Mouse (Mus musculus) neural tube, embryonic 13.5 days (tissue): ENCODE results near the gene Rgs2. TPM values are rescaled to one million over a fixed set of nuclear protein-coding genes. Genes with fewer than 3 reads are reported as not detected.

Experiments used
- ATAC-seq: fragments of 200-750 bp; cut with Nextera tagmentation; 2 replicates; pipeline ENCODE4 v1.8.0; 2017; ENCODE audit warnings: low read depth, mild to moderate bottlenecking, moderate TSS enrichment, moderate library complexity
- H3K27ac ChIP-seq: fragments of 300-500 bp; sonication (generic); replicated peaks from 2 replicates; pipeline ENCODE4 v1.5.1; 2015; ENCODE audit warnings: moderate library complexity, mild to moderate bottlenecking, inconsistent platforms
- H3K27me3 ChIP-seq: fragments of 300-500 bp; sonication (generic); 2 replicates; pipeline ENCODE4 v1.6.1; 2015; ENCODE audit warnings: mild to moderate bottlenecking, inconsistent platforms
- H3K36me3 ChIP-seq: fragments of 300-500 bp; sonication (generic); 2 replicates; pipeline ENCODE4 v1.6.1; 2015; ENCODE audit warnings: mild to moderate bottlenecking, inconsistent platforms
- H3K4me1 ChIP-seq: fragments of 300-500 bp; sonication (generic); replicated peaks from 2 replicates; pipeline ENCODE4 v1.6.1; 2015; ENCODE audit warnings: inconsistent platforms
- H3K4me2 ChIP-seq: fragments of 300-500 bp; sonication (generic); 2 replicates; pipeline ENCODE4 v1.6.1; 2015; ENCODE audit warnings: inconsistent platforms, mild to moderate bottlenecking, moderate library complexity
- H3K4me3 ChIP-seq: fragments of 300-500 bp; sonication (generic); 2 replicates; pipeline ENCODE4 v1.5.1; 2015; ENCODE audit warnings: mild to moderate bottlenecking, inconsistent platforms
- H3K9ac ChIP-seq: fragments of 300-500 bp; sonication (generic); 2 replicates; pipeline ENCODE4 v1.6.1; 2015; ENCODE audit warnings: moderate library complexity, mild to moderate bottlenecking, inconsistent platforms
- H3K9me3 ChIP-seq: fragments of 300-500 bp; sonication (generic); 2 replicates; pipeline ENCODE4 v1.6.1; 2016; ENCODE audit warnings: inconsistent platforms
- WGBS: fragments of 180-500 bp; shearing (Covaris S2); methylation state at CpG from one replicate; pipeline ENCODE4 v1.1.7; 2015; 5-methylcytosine and 5-hydroxymethylcytosine counted together
- polyA plus RNA-seq: library from polyadenylated mRNA; unstranded; fragments of >200 nt; fragmentation: Nextera tagmentation; extraction: Ambion mirVana; gene quantifications from 2 replicates; pipeline ENCODE4 v1.2.1, GENCODE M21; 2015

Rgs2 gene
- polyA plus RNA-seq, result 102 and 114 TPM in 2 replicates

GRCm38 (mm10) chr1:144003904-144004740 lies at the start of gene Rgs2:
Rgs2 (minus strand) TSS chr1:144004161.
- 1% methylated on average over 57 of the region's 57 CpGs for WGBS
- Histone ChIP-seq H3K4me1 (peaks cover 34% of the 10 kb centered on the region), H3K27me3 (no peaks in the 10 kb centered on the region), H3K36me3 (peaks cover 18% of the 10 kb centered on the region), H3K9me3 (no peaks in the 10 kb centered on the region), H3K9ac (peak within 1 kb of the TSS; percentile 87), H3K4me2 (peak within 1 kb of the TSS; percentile 93), H3K4me3 (peak within 1 kb of the TSS; percentile 74), H3K27ac (peak within 1 kb of the TSS; percentile 88)
- ATAC-seq, result peak; percentile 100

- Histone ChIP-seq H3K4me3 (no peak overlapping the region), H3K36me3 (no peaks in the 10 kb centered on the region), H3K27me3 (no peaks in the 10 kb centered on the region), H3K4me1 (no peaks in the 10 kb centered on the region), H3K9ac (no peak overlapping the region), H3K9me3 (no peaks in the 10 kb centered on the region), H3K4me2 (no peak overlapping the region), H3K27ac (no peak overlapping the region)
- ATAC-seq, result no peak
- 86% methylated on average over 4 of the region's 4 CpGs for WGBS
These were observed 49.4 kb upstream of the Rgs2 start for GRCm38 (mm10) chr1:144053401-144053800.

GRCm38 (mm10) chr1:144041826-144042225 lies 37.9 kb upstream of the Rgs2 start:
- no peak overlapping the region for H3K4me2 ChIP-seq

GRCm38 (mm10) chr1:144033498-144033897 lies 29.5 kb upstream of the Rgs2 start:
- ATAC-seq, result no peak
- Histone ChIP-seq H3K4me1 (no peaks in the 10 kb centered on the region), H3K4me3 (no peak overlapping the region), H3K9me3 (no peaks in the 10 kb centered on the region), H3K27ac (no peak overlapping the region), H3K4me2 (no peak overlapping the region), H3K36me3 (no peaks in the 10 kb centered on the region), H3K27me3 (no peaks in the 10 kb centered on the region), H3K9ac (no peak overlapping the region)
- WGBS, result 86% methylated on average over 1 of the region's 1 CpGs

More at GRCm38 (mm10) chr1:144041826-144042225, 37.9 kb upstream of the Rgs2 start:
- Histone ChIP-seq H3K36me3 (no peaks in the 10 kb centered on the region), H3K9me3 (no peaks in the 10 kb centered on the region), H3K4me1 (no peaks in the 10 kb centered on the region), H3K27me3 (no peaks in the 10 kb centered on the region), H3K27ac (no peak overlapping the region), H3K9ac (no peak overlapping the region), H3K4me3 (no peak overlapping the region)
- no peak for ATAC-seq
- WGBS, result 85% methylated on average over 2 of the region's 2 CpGs

GRCm38 (mm10) chr1:144030499-144030898 lies 26.5 kb upstream of the Rgs2 start:
- Histone ChIP-seq H3K9ac (no peak overlapping the region), H3K4me1 (no peaks in the 10 kb centered on the region), H3K27ac (no peak overlapping the region), H3K27me3 (no peaks in the 10 kb centered on the region), H3K4me3 (no peak overlapping the region), H3K36me3 (no peaks in the 10 kb centered on the region), H3K4me2 (no peak overlapping the region), H3K9me3 (no peaks in the 10 kb centered on the region)
- WGBS, result 68% methylated on average over 6 of the region's 6 CpGs
- ATAC-seq, result no peak

- no peak overlapping the region for H3K4me2 ChIP-seq
- no peaks in the 10 kb centered on the region for H3K9me3 ChIP-seq
- H3K27me3 ChIP-seq, result no peaks in the 10 kb centered on the region
- no peak overlapping the region for H3K4me3 ChIP-seq
- no peaks in the 10 kb centered on the region for H3K36me3 ChIP-seq
- H3K4me1 ChIP-seq, result no peaks in the 10 kb centered on the region
- no peak for ATAC-seq
- 93% methylated on average over 10 of the region's 10 CpGs for WGBS
- H3K27ac ChIP-seq, result no peak overlapping the region
- H3K9ac ChIP-seq, result no peak overlapping the region
These were observed 25.7 kb upstream of the Rgs2 start for GRCm38 (mm10) chr1:144029679-144030078.

GRCm38 (mm10) chr1:144018417-144018958 lies 14.5 kb upstream of the Rgs2 start:
- 62% methylated on average over 7 of the region's 7 CpGs for WGBS
- no peak overlapping the region for H3K27ac ChIP-seq

GRCm38 (mm10) chr1:144013913-144014312 lies 10.0 kb upstream of the Rgs2 start:
- H3K4me1 ChIP-seq, result no peaks in the 10 kb centered on the region

More at GRCm38 (mm10) chr1:144018417-144018958, 14.5 kb upstream of the Rgs2 start:
- H3K9ac ChIP-seq, result no peak overlapping the region
- no peak overlapping the region for H3K4me2 ChIP-seq
- no peaks in the 10 kb centered on the region for H3K4me1 ChIP-seq
- no peaks in the 10 kb centered on the region for H3K27me3 ChIP-seq
- H3K36me3 ChIP-seq, result no peaks in the 10 kb centered on the region
- ATAC-seq, result no peak
- H3K9me3 ChIP-seq, result no peaks in the 10 kb centered on the region
- H3K4me3 ChIP-seq, result no peak overlapping the region

GRCm38 (mm10) chr1:144007341-144007740 lies 3.4 kb upstream of the Rgs2 start:
- no peak for ATAC-seq
- WGBS, result 81% methylated on average over 6 of the region's 6 CpGs
- no peak overlapping the region for H3K9ac ChIP-seq

More at GRCm38 (mm10) chr1:144013913-144014312, 10.0 kb upstream of the Rgs2 start:
- Histone ChIP-seq H3K9ac (no peak overlapping the region), H3K4me2 (no peak overlapping the region), H3K9me3 (no peaks in the 10 kb centered on the region), H3K36me3 (no peaks in the 10 kb centered on the region), H3K27me3 (no peaks in the 10 kb centered on the region), H3K27ac (no peak overlapping the region), H3K4me3 (no peak overlapping the region)
- ATAC-seq, result no peak

GRCm38 (mm10) chr1:144006542-144006941 lies 2.6 kb upstream of the Rgs2 start:
- H3K9me3 ChIP-seq, result no peaks in the 10 kb centered on the region
- H3K27ac ChIP-seq, result 0 out of 2 replicates have a peak overlapping the region, but pooled peaks have one; percentile 3
- peak overlapping the region; percentile 17 for H3K4me3 ChIP-seq
- peaks cover 8% of the 10 kb centered on the region for H3K36me3 ChIP-seq
- no peak for ATAC-seq
- H3K4me2 ChIP-seq, result peak overlapping the region; percentile 47
- H3K4me1 ChIP-seq, result peaks cover 28% of the 10 kb centered on the region
- no peak overlapping the region for H3K9ac ChIP-seq
- no peaks in the 10 kb centered on the region for H3K27me3 ChIP-seq
- WGBS, result 6% methylated on average over 8 of the region's 8 CpGs

More at GRCm38 (mm10) chr1:144007341-144007740, 3.4 kb upstream of the Rgs2 start:
- peaks cover 20% of the 10 kb centered on the region for H3K4me1 ChIP-seq
- H3K27me3 ChIP-seq, result no peaks in the 10 kb centered on the region
- no peaks in the 10 kb centered on the region for H3K36me3 ChIP-seq
- H3K9me3 ChIP-seq, result no peaks in the 10 kb centered on the region
- no peak overlapping the region for H3K27ac ChIP-seq
- no peak overlapping the region for H3K4me2 ChIP-seq
- no peak overlapping the region for H3K4me3 ChIP-seq

GRCm38 (mm10) chr1:144005648-144006047 lies 1.7 kb upstream of the Rgs2 start:
- H3K4me1 ChIP-seq, result peaks cover 34% of the 10 kb centered on the region
- no peak for ATAC-seq
- no peak overlapping the region for H3K4me3 ChIP-seq
- peaks cover 17% of the 10 kb centered on the region for H3K36me3 ChIP-seq
- H3K9ac ChIP-seq, result no peak overlapping the region
- H3K27ac ChIP-seq, result no peak overlapping the region
- H3K9me3 ChIP-seq, result no peaks in the 10 kb centered on the region
- H3K27me3 ChIP-seq, result no peaks in the 10 kb centered on the region
- H3K4me2 ChIP-seq, result no peak overlapping the region

- Histone ChIP-seq H3K4me3 (peak overlapping the region; percentile 74), H3K9ac (peak overlapping the region; percentile 87), H3K9me3 (no peaks in the 10 kb centered on the region), H3K27ac (peak overlapping the region; percentile 82), H3K27me3 (no peaks in the 10 kb centered on the region), H3K4me1 (peaks cover 34% of the 10 kb centered on the region), H3K4me2 (peak overlapping the region; percentile 93), H3K36me3 (peaks cover 18% of the 10 kb centered on the region)
- ATAC-seq, result peak; percentile 8; the same call in 1 of the 2 replicates
- WGBS, result 4% methylated on average over 9 of the region's 9 CpGs
These were observed 780 bp upstream of the Rgs2 start for GRCm38 (mm10) chr1:144004741-144005140.
